ENCODE assay signal across 9 mouse cellular contexts in the genomic region with DNA sequence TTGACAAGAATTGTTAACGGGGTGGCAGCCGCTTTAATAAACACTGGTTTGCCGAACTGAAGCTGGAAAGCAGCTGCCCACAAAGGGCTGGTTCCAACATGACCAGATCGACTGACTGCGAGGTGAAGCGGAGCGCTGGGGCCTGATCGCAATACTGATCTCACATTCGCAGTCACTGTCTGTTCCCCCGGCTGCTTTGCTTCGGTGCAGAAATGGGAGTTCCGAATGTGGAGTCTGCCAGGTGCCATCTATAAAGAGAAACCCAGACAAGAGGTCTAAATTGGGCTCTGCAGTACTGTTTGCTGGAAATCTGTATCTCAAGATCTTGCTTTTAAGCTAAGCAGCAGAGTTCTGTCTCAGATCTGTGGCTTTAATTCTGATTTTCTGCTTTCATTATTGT.
DNase-seq lines count a peak whose midpoint lies in the region; ATAC-seq and TF ChIP-seq lines count a peak whose summit lies in the region.
"Had no signal": no experiment of that assay in that cellular context is flagged by ENCODE, and none has a peak within 500 bp of the region (broad histone marks: within the 10 kb centered on the region; RNA-seq: fewer than 3 reads in every experiment).

No protein-coding gene starts in this region.

- H3K4me2 ChIP-seq in heart, embryonic 16.5 days (ENCODE audit: low read depth, low read length), result peak overlapping the region; percentile 21
- 0 out of 2 replicates have a peak overlapping the region, but pooled peaks have one; percentile 8 for H3K4me2 ChIP-seq in embryonic facial prominence, embryonic 15.5 days (replicated peaks)
- peak overlapping the region; percentile 29; the same call in 1 of the 2 replicates for H3K4me2 ChIP-seq in midbrain, postnatal 0 days (ENCODE audit: low read depth, low read length, poor library complexity, severe bottlenecking)

- TF ChIP-seq CTCF in layer of hippocampus, adult 2 months (conservative IDR thresholded peaks at IDR 0.05), result no peak
- no peak for TF ChIP-seq CTCF in midbrain, postnatal 0 days (IDR thresholded peaks at IDR 0.05)

- no peaks in the 10 kb centered on the region for H3K27me3 ChIP-seq in heart, embryonic 16.5 days (ENCODE audit: control insufficient read depth, insufficient read depth, low read length)
- no peaks in the 10 kb centered on the region for H3K27me3 ChIP-seq in embryonic facial prominence, embryonic 15.5 days
- no peaks in the 10 kb centered on the region for H3K27me3 ChIP-seq in midbrain, postnatal 0 days (ENCODE audit: insufficient read depth, low read length)

- no peak overlapping the region for H3K9ac ChIP-seq in heart, embryonic 16.5 days (ENCODE audit: low read length)
- no peak overlapping the region for H3K9ac ChIP-seq in embryonic facial prominence, embryonic 15.5 days
- no peak overlapping the region for H3K9ac ChIP-seq in midbrain, postnatal 0 days (replicated peaks; ENCODE audit: low read length, poor library complexity, severe bottlenecking)

- peaks cover 9% of the 10 kb centered on the region for H3K4me1 ChIP-seq in heart, embryonic 16.5 days (ENCODE audit: control insufficient read depth, insufficient read depth, low read length)
- H3K4me1 ChIP-seq in embryonic facial prominence, embryonic 15.5 days, result no peaks in the 10 kb centered on the region
- H3K4me1 ChIP-seq in midbrain, postnatal 0 days (ENCODE audit: insufficient read depth, low read length), result no peaks in the 10 kb centered on the region

- DNase-seq in heart, postnatal 36 days, result no peak
- DNase-seq in layer of hippocampus, adult 2 months (ENCODE audit: low spot score in 2 of 2), result peak; percentile 24 to 45
- peak; percentile 22 for DNase-seq in midbrain, postnatal 0 days (ENCODE audit: low spot score)
- DNase-seq in spleen, postnatal 14 days (ENCODE audit: low spot score in 2 of 2), result no peak
- DNase-seq in adrenal gland, postnatal 14 days, result no peak
- DNase-seq in adrenal gland, adult 8-10 months, result no peak
- DNase-seq: lung, postnatal 10 days had no signal

- H3K9me3 ChIP-seq in heart, embryonic 16.5 days (replicated peaks; ENCODE audit: control insufficient read depth, low read length), result no peaks in the 10 kb centered on the region
- H3K9me3 ChIP-seq in embryonic facial prominence, embryonic 15.5 days (replicated peaks), result no peaks in the 10 kb centered on the region
- H3K9me3 ChIP-seq in midbrain, postnatal 0 days (ENCODE audit: low read length), result no peaks in the 10 kb centered on the region

- H3K36me3 ChIP-seq in heart, embryonic 16.5 days (ENCODE audit: control insufficient read depth, insufficient read depth), result no peaks in the 10 kb centered on the region
- no peaks in the 10 kb centered on the region for H3K36me3 ChIP-seq in embryonic facial prominence, embryonic 15.5 days
- H3K36me3 ChIP-seq in midbrain, postnatal 0 days (ENCODE audit: insufficient read depth, low read length), result no peaks in the 10 kb centered on the region

- H3K4me3 ChIP-seq in heart, embryonic 16.5 days (ENCODE audit: low read length), result no peak overlapping the region
- H3K4me3 ChIP-seq in embryonic facial prominence, embryonic 15.5 days (replicated peaks), result no peak overlapping the region
- peak overlapping the region; percentile 56 for H3K4me3 ChIP-seq in layer of hippocampus, adult 2 months
- H3K4me3 ChIP-seq in midbrain, postnatal 0 days (ENCODE audit: low read depth, low read length), result no peak overlapping the region

- intact Hi-C loops in heart, postnatal 36 days (cut with DNase I), result no loop called here

- no peak for ATAC-seq in heart, embryonic 16.5 days (replicated peaks; ENCODE audit: extremely low read depth, insufficient read depth, low FRiP score)
- ATAC-seq in embryonic facial prominence, embryonic 15.5 days (ENCODE audit: insufficient number of reproducible peaks, low FRiP score, low TSS enrichment, low read depth), result no peak
- ATAC-seq in midbrain, postnatal 0 days (ENCODE audit: low FRiP score), result 0 out of 2 replicates have a peak, but pooled peaks have one; percentile 28

- WGBS in heart, embryonic 16.5 days, result 80% methylated on average over 12 of the region's 12 CpGs
- 67% methylated on average over 12 of the region's 12 CpGs for whole genome bisulfite sequencing in embryonic facial prominence, embryonic 15.5 days
- WGBS in midbrain, postnatal 0 days, result 59% methylated on average over 12 of the region's 12 CpGs

- H3K27ac ChIP-seq in heart, embryonic 16.5 days (ENCODE audit: low read length), result no peak overlapping the region
- H3K27ac ChIP-seq in embryonic facial prominence, embryonic 15.5 days (replicated peaks), result no peak overlapping the region
- H3K27ac ChIP-seq in layer of hippocampus, adult 2 months, result peak overlapping the region; percentile 91
- 0 out of 2 replicates have a peak overlapping the region, but pooled peaks have one; percentile 18 for H3K27ac ChIP-seq in midbrain, postnatal 0 days (ENCODE audit: low read depth, low read length)

Comparison
In these comparisons a context has a peak if more than half of its experiments do, and no peak if none do; other contexts are left out.
1. H3K27ac ChIP-seq: peak in layer of hippocampus, adult 2 months (single experiment) and midbrain, postnatal 0 days (single experiment); none in heart, embryonic 16.5 days (single experiment) and embryonic facial prominence, embryonic 15.5 days (single experiment).
2. DNase-seq: peak in layer of hippocampus, adult 2 months (2 of 2) and midbrain, postnatal 0 days (single experiment); none in heart, postnatal 36 days (0 of 2), spleen, postnatal 14 days (0 of 2), adrenal gland, postnatal 14 days (single experiment) and adrenal gland, adult 8-10 months (single experiment).
3. Peak in every context shown above with its lines, with median percentiles within 50 percentile points of each other: H3K4me2 ChIP-seq.